Mouse (Mus musculus): ENCODE measurements at regions not wholly inside any gene's neighbourhood (a gene's known extent, or its start where the extent isn't known, plus 50 kb on each side); places are given as distances from the start of the nearest gene placed in this dataset.

GRCm38 (mm10) chr16:21359459-21359858, 63.5 kb upstream of the Vps8 start:
- peak; percentile 72 for DNase-seq (ENCODE audit: low read depth, low spot score)

DNA sequence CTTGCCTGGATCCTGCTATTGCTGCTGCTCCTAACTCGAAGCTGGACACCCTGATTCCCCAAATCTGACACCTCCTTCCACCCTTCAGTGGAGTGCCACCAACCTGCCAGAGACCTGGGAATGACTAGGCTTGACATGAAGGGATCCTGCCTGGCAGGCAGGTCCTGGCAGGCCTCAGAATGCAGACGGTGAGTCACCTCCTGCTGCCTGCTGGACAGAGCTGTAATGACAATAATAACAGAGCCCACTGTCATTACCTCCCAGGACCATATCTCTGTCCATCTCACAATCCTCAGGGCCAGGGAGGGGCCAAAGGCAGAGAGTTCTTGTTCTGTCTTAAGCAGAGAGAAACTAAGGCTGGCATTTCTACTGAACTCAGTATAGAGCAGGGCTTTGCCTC, 61.5 kb upstream of the Vps8 start:
- DNase-seq (ENCODE audit: low read depth, low spot score) = no peak

GRCm38 (mm10) chr16:21362663-21363367, 60.1 kb upstream of the Vps8 start:
- no peak for DNase-seq (ENCODE audit: low read depth, low spot score)

DNA sequence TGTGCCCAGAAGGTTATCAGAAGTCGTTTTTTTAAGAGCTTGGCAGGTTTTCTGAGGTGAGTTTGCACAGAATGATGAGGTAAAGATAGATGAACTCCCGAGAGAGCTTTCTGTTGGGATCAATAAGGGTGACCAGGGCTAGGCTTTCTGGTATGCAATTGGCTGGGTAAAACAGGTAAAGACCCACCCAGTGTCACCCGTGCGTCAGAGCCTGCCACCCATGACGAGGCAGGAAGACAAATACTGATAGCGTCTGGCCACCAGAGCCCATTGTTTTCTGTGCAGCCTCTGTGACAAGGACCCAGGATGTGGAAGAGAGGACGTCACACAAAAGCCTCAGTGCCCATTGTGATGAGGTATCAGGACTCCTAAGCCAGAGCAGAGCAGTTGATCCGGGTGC, 58.0 kb upstream of the Vps8 start:
- no peak for DNase-seq (ENCODE audit: low read depth, low spot score)

- no peak for DNase-seq (ENCODE audit: low read depth, low spot score)
These were observed 55.5 kb upstream of the Vps8 start for GRCm38 (mm10) chr16:21367449-21367848.

DNA sequence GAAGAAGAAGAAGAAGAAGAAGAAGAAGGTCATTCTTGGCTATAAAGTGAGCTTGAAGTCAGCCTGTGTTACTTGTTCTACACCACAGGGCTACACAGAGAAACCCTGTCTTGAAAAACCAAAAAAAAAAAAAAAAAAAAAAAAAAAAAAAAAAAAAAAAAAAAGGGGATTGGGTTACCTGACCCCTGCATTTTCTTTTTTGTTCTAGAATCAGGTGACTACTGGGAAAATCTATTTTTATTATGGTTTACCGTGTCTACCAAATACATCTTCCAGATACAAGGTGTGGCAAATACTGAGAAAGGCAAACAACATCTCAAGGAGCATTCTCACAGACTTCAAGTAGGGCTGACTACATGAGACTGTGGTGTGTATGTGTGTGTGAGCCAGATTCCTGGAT, 54.1 kb upstream of the Vps8 start:
- DNase-seq (ENCODE audit: low read depth, low spot score) = no peak

GRCm38 (mm10) chr16:21369569-21370512, 53.1 kb upstream of the Vps8 start:
- DNase-seq (ENCODE audit: low read depth, low spot score) = no peak
